In the genomic region with DNA sequence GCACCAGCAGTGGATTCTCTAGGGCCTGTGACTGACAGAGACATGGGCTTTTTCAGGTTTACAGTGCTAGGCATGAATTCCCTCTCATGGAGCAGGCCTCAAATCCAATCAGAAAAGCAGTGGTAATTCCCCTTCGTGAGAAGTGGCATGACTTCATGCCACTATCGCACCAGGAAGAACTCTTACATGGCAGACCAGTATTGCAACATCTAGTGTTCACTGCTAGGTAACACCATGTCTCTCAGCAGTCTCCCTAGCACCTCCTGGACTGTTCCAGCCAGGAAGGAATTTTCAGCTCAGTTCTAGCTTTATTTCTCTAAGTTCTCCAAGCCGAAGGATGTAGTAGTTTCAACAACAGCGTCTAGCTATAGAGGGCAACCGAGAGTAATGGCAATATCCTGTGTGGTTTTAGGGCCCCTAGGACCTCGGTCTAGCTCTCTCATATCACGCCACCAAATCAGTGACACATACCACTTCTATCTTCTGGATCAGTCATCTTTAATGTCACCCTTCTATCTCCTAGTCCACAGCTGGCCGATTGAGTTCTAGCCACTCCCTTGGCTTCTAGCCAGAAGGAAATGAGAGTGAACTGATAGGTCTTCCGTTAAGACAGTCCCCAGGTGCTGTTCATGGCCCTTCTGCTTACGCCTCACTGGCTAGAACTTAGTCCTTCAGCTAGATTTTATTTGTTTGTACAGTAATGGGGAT, we compare ENCODE assay signal across 11 mouse cellular contexts.
DNase-seq lines count a peak whose midpoint lies in the region; ATAC-seq lines count a peak whose summit lies in the region.
"Had no signal": no experiment of that assay in that cellular context is flagged by ENCODE, and none has a peak within 500 bp of the region (broad histone marks: within the 10 kb centered on the region; RNA-seq: fewer than 3 reads in every experiment).

No protein-coding gene starts in this region.

- 75% methylated on average over 10 of the region's 10 CpGs for WGBS in embryonic facial prominence, embryonic 14.5 days
- 89% methylated on average over 10 of the region's 10 CpGs for WGBS in embryonic facial prominence, embryonic 10.5 days
- WGBS in intestine, embryonic 15.5 days: 63% methylated on average over 10 of the region's 10 CpGs

- no peaks in the 10 kb centered on the region for H3K9me3 ChIP-seq in embryonic facial prominence, embryonic 14.5 days (ENCODE audit: control insufficient read depth, low read length)
- no peaks in the 10 kb centered on the region for H3K9me3 ChIP-seq in embryonic facial prominence, embryonic 10.5 days
- H3K9me3 ChIP-seq in intestine, embryonic 15.5 days: no peaks in the 10 kb centered on the region
- H3K9me3 ChIP-seq: forebrain, embryonic 13.5 days; heart, embryonic 15.5 days had no signal

- no peak for ATAC-seq in embryonic facial prominence, embryonic 14.5 days (ENCODE audit: low read depth)
- ATAC-seq in intestine, embryonic 15.5 days: peak; percentile 83
- ATAC-seq: forebrain, embryonic 13.5 days had no signal

- no peak overlapping the region for H3K9ac ChIP-seq in embryonic facial prominence, embryonic 14.5 days (ENCODE audit: low read depth, low read length)
- no peak overlapping the region for H3K9ac ChIP-seq in intestine, embryonic 15.5 days
- H3K9ac ChIP-seq: forebrain, embryonic 13.5 days; heart, embryonic 15.5 days had no signal

- no peak overlapping the region for H3K27ac ChIP-seq in embryonic facial prominence, embryonic 14.5 days (replicated peaks; ENCODE audit: low read depth, low read length)
- no peak overlapping the region for H3K27ac ChIP-seq in embryonic facial prominence, embryonic 10.5 days (replicated peaks)
- no peak overlapping the region for H3K27ac ChIP-seq in intestine, embryonic 15.5 days
- H3K27ac ChIP-seq: forebrain, embryonic 13.5 days; heart, embryonic 15.5 days had no signal

- H3K4me1 ChIP-seq in embryonic facial prominence, embryonic 14.5 days (ENCODE audit: control insufficient read depth, insufficient read depth, low read length): peaks cover 24% of the 10 kb centered on the region
- peaks cover 33% of the 10 kb centered on the region for H3K4me1 ChIP-seq in embryonic facial prominence, embryonic 10.5 days
- H3K4me1 ChIP-seq in intestine, embryonic 15.5 days (replicated peaks): peaks cover 13% of the 10 kb centered on the region

- H3K4me2 ChIP-seq in embryonic facial prominence, embryonic 14.5 days (ENCODE audit: low read depth, low read length): no peak overlapping the region
- H3K4me2 ChIP-seq in intestine, embryonic 15.5 days (replicated peaks): no peak overlapping the region
- H3K4me2 ChIP-seq: forebrain, embryonic 13.5 days; heart, embryonic 15.5 days had no signal

- peak; percentile 32 for DNase-seq in embryonic facial prominence, embryonic 14.5 days (ENCODE audit: low spot score)
- DNase-seq in embryonic facial prominence, embryonic 10.5 days (ENCODE audit: low spot score): no peak
- peak; percentile 66 for DNase-seq in CD4-positive, CD25-positive, alpha-beta regulatory T cell, adult 2 months (ENCODE audit: low read depth, low spot score)
- peak; percentile 58 for DNase-seq in naive thymus-derived CD4-positive, alpha-beta T cell, adult 2 months (ENCODE audit: low read depth)
- DNase-seq in cerebellum, adult 9-11 months: no peak
- DNase-seq in gastrocnemius, postnatal 4 days (ENCODE audit: low spot score in 2 of 2): no peak
- no peak for DNase-seq in frontal cortex, postnatal 10 days (ENCODE audit: low spot score in 2 of 2)
- DNase-seq: cerebellum, adult 8-10 months had no signal

- no peaks in the 10 kb centered on the region for H3K36me3 ChIP-seq in embryonic facial prominence, embryonic 14.5 days (ENCODE audit: control insufficient read depth, insufficient read depth, low read length)
- no peaks in the 10 kb centered on the region for H3K36me3 ChIP-seq in embryonic facial prominence, embryonic 10.5 days (replicated peaks)
- H3K36me3 ChIP-seq in intestine, embryonic 15.5 days: no peaks in the 10 kb centered on the region
- H3K36me3 ChIP-seq: heart, embryonic 15.5 days had no signal

- no peak overlapping the region for H3K4me3 ChIP-seq in embryonic facial prominence, embryonic 14.5 days (ENCODE audit: low read depth, low read length)
- no peak overlapping the region for H3K4me3 ChIP-seq in embryonic facial prominence, embryonic 10.5 days
- no peak overlapping the region for H3K4me3 ChIP-seq in intestine, embryonic 15.5 days (replicated peaks)
- H3K4me3 ChIP-seq: forebrain, embryonic 13.5 days; heart, embryonic 15.5 days had no signal

- H3K27me3 ChIP-seq in embryonic facial prominence, embryonic 14.5 days (replicated peaks; ENCODE audit: control insufficient read depth, insufficient read depth, low read length): no peaks in the 10 kb centered on the region
- peaks cover 17% of the 10 kb centered on the region; the same call in 1 of the 2 replicates for H3K27me3 ChIP-seq in embryonic facial prominence, embryonic 10.5 days (replicated peaks; ENCODE audit: low read depth, poor library complexity, severe bottlenecking)
- H3K27me3 ChIP-seq in intestine, embryonic 15.5 days (replicated peaks): no peaks in the 10 kb centered on the region
- H3K27me3 ChIP-seq: forebrain, embryonic 13.5 days; heart, embryonic 15.5 days had no signal

Comparison
In these comparisons a context has a peak if more than half of its experiments do, and no peak if none do; other contexts are left out.
1. DNase-seq: peak in embryonic facial prominence, embryonic 14.5 days (single experiment), CD4-positive, CD25-positive, alpha-beta regulatory T cell, adult 2 months (single experiment) and naive thymus-derived CD4-positive, alpha-beta T cell, adult 2 months (single experiment); none in embryonic facial prominence, embryonic 10.5 days (single experiment), cerebellum, adult 9-11 months (single experiment), gastrocnemius, postnatal 4 days (0 of 2) and frontal cortex, postnatal 10 days (0 of 2).